Mouse (Mus musculus) frontal cortex, postnatal 10 days (tissue): Measurements from ENCODE around the gene Lemd2.

ENCODE experiments used
- DNase-seq, 2 experiments: peaks; one replicate each; pipeline ENCODE4 v3.0.0; 2022; ENCODE audit warnings: low spot score in 2 of 2, mixed read lengths in 1 of 2

The Lemd2 gene

GRCm38 (mm10) chr17:27188883-27189282 is 15.4 kb downstream of the Lemd2 start:
- DNase-seq: no peak

DNA sequence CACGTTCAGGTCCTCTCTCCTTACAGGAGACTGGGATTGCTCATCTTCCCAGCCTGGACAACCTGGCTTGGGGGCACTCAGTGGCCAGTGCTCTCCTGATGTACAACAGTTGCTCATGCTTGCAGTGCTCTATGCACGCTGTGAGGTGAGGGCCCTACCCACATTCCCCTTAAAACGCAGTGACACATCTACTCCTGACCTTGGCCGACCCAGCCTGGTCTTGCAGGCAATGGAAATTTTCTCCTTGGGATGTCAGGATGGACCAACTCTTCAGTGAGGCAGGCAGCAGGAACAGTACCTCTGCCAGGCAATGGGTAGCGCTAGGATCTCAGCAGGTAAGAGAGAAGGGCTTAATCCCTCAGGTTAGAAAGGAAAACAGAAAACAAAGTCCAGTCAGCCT is 17.2 kb downstream of the Lemd2 start:
- no peak for DNase-seq

GRCm38 (mm10) chr17:27186068-27186467 is 18.2 kb downstream of the Lemd2 start:
- no peak for DNase-seq

DNA sequence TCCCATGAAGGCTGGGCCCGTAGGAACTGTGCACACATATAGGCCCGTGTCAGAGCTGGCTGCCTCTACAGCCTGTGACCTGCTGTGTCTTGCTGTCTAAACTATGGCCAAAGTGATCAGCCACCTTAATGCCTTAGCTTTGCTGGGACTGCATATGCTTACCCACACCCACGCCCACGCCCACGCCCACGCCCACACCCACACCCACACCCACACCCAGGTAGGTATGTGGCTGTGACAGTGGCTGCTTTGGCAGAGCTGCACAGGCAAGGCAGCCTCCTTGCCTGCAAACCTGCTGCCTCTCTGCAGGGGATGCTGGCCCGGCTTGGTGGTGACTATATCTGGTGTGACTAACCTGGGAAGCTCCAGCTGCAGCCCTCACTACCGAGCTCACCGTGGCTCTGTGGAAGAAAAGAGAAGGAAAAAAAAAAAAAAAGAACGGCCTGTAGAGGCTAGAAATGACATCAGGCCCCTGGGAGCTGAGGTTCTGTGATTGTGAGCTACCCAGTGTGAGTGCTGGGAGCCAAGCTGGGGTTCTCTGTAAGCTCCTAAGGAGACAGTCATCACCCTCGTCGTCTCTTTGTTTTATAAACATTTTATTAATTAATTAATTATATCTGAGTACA is 20.5 kb downstream of the Lemd2 start:
- DNase-seq: no peak

- no peak for DNase-seq
Observed at GRCm38 (mm10) chr17:27182401-27182800, 21.9 kb downstream of the Lemd2 start.

- no peak for DNase-seq
Observed at GRCm38 (mm10) chr17:27181666-27182065, 22.6 kb downstream of the Lemd2 start.

DNA sequence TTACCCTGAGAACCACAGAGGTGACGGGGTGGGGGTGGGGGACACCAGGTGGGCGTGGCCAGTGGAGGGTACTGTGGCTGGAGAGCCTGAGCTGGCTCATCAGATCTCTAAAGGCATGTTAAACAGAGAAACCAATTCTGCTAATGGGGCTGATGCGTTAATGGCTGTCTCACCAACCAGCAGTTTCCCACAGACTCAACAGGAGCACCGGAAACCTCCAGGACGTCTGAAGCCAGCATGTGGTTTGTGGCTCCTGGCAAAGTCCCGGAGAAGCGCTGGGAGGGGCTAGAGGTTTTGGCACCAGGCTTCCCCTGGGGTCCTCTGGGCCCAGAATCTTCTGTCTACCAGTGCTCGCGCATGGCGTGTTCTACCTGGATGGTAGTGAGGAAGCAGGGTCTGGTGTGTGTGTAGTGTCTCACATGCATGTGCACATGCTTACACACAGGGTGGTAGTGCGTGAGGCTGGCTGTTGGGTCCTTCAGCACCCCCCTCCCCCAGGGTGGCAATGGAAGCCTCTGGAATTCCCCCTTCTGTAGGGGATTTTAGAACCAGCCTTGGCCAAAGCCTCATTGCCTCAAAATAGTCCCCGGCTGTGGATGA is 24.5 kb downstream of the Lemd2 start:
- no peak for DNase-seq

- no peak for DNase-seq
Observed at GRCm38 (mm10) chr17:27178427-27179177, 25.7 kb downstream of the Lemd2 start.

DNA sequence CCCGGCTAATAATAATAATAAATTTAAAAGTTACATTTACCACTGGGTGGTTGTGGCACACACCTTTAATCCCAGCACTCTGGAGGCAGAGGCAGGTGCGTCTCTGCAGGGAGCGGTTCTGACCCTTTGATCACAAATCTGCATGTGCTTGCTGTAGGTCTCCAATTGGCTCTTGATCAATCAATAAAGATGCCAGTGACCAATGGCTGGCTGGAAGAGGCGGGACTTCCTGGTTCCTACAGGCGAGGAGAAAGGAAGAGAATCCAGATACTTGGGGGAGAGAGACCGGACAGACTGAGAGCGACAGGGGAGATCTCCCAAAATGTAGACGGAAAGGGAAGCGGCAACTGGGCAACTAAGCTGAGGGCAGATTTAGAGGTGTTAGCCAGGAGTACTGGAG is 26.2 kb downstream of the Lemd2 start:
- DNase-seq: no peak

DNA sequence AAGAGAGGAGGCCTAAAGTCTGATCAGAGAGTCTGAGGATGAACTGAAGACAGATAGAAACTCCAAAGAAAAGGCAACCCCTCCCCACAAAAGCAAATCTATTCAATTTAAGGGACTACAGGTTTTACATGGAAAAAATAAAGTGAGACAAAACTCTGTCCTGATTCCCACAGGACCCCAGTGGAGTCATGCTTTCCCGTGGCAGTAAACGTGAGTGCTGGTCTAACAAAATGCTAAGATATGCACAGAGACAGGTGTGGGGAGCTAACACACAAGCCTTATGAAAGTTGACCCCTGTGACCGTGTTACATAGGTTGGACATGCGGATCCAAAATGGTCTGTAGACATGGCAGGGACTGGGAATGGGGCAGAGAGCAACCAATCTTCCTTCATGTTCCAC is 27.5 kb downstream of the Lemd2 start:
- no peak for DNase-seq

- DNase-seq: no peak
Observed at GRCm38 (mm10) chr17:27176287-27176686, 28.0 kb downstream of the Lemd2 start.

GRCm38 (mm10) chr17:27175196-27175874 is 28.9 kb downstream of the Lemd2 start:
- DNase-seq: no peak

DNA sequence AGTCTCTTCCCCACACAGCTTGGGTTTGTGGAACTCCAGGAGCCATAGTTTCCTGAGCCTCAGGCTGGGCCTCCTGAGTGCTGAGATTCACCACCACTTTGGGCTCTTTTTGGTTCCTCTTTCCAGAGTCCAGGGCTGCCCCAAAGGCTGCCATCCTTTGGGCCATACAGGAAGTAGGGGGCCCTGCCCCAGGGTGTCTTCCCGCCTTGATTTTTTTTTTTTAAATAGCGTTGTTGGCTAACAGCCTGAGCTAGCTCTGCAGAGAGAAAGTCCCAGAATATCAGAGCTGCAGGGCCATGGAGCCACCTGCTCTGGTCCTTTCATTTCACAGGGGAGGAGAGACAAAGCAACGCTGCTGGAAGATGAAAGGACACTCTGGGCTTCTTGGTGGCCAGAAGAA is 30.6 kb downstream of the Lemd2 start:
- DNase-seq: no peak

DNA sequence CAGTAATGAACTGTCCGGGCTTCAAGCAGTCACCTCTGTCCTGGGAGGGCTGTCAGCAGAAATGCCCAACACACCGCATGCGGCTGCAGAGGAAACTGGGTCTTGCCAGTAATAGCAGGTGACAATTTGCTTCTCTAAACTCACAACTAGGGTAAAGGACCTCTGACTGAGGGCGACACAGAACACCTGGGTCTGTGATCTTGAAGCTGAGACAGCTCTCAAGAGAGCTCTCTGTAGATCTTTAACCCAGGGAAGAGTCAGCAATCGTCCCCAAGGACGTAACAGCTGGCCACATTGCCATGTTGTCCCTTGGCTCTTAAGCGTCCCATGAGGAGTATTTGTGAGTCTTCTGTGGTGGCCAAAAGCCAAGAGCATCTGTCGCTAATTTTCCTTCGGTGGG is 31.8 kb downstream of the Lemd2 start:
- DNase-seq: no peak

GRCm38 (mm10) chr17:27171121-27171520 is 33.1 kb downstream of the Lemd2 start:
- no peak for DNase-seq

DNA sequence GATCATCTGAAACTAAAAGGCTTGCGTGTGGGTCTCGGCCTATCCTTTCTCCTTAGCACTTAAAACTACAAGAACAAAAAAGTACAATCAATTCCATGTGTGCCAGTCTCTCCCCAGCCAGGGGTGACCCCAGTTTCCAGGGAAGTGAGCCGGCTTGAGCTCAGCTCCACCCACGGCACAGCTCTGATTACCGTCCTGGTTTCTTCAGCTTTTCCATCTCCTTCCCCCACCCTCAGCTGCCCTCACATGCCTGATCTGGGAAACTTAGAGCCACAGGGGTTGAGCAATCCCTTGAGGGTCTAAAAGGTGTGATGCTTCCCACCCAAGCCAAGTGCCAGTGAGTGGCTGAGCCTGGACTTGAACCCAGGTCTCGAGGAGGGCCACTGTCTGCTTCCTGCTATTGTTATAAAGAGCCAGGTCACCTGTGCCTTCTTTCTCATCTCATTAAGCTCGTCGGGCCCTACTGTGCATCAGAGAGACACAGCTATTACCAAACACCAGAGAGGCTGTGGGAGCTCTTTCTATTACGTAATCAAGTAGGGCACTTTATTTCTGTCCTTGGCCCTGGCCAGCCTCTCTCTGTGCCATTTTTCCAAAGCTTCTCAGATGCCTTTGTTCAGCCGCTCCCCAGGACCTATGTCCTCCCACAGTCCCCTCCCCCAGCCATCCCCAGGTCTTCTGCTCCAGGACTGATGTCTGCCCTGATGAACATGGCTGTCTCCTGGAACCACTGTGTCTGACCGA is 34.1 kb downstream of the Lemd2 start:
- no peak for DNase-seq

- DNase-seq: no peak
Observed at GRCm38 (mm10) chr17:27168569-27168968, 35.7 kb downstream of the Lemd2 start.

DNA sequence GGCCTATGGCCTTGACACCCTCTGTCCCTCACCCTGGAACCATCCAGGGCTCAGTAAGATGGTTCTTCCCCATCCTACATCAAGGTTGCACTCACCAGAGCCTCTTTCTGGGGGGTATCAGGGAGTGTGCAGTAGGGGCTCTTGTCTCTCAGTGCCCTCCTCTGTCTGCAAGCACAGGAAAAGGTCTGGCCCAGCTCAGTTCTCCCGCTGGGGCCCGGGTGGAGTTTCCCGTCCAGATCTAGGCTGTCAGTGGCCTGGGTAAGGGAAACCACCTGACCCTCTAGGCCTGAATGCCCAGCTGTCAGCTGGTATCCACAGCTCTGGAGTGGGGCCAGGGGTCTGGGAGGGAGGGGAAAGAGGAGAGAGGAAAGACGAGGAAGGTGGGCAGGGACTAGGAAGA is 36.7 kb downstream of the Lemd2 start, which contains the start of gene Ip6k3:
Ip6k3 (minus strand) TSS at position 251 of the 400 bp plus-strand sequence.
- no peak for DNase-seq

- DNase-seq: no peak
Observed at GRCm38 (mm10) chr17:27166901-27167300, 37.4 kb downstream of the Lemd2 start.

- peak in 1 of 2 experiments; percentile 66 for DNase-seq
Observed at GRCm38 (mm10) chr17:27165054-27165773, 39.1 kb downstream of the Lemd2 start.

DNA sequence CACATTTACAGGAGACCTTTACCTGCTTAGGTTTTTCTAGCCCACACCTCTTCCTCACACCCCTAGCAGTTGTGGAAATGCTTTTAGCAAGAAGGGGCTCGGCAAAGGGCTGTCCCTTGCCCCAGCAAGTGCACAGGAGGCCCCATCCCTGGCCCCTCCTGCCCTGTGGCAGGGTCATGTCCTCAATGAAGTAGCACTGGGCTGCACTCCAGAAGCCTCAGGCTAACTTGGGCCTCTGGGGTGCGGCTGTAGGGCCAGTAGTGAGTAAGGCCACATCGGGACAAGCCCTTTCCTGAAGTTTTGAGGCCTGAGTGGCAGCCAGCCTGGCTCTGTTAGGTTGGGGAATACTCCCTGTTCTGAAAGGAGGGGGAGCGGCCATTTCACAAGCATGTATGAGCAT is 43.4 kb downstream of the Lemd2 start:
- no peak for DNase-seq
